Mouse (Mus musculus) midbrain, embryonic 14.5 days (tissue): Measurements from ENCODE around the gene Gm5788. TPM values are rescaled to one million over a fixed set of nuclear protein-coding genes. Genes with fewer than 3 reads are reported as not detected.
A peak's percentile ranks its signal among the peaks of the same experiment; 100 is the strongest.
"Not testable (repeated sequence)": the region's sequence is repeated elsewhere in the genome, so short reads cannot be mapped to it uniquely, and the experiment has no call there.

ENCODE experiments used
- ATAC-seq: fragments of 200-750 bp; cut with Nextera tagmentation; 2 replicates; pipeline ENCODE4 v1.8.0; 2017; ENCODE audit warnings: moderate number of reproducible peaks, moderate library complexity; ENCODE audit not compliant: low FRiP score, low TSS enrichment
- DNase-seq: peaks from one replicate; pipeline ENCODE4 v3.0.0-alpha.2; 2015
- H3K27ac ChIP-seq: fragments of 300-500 bp; sonication (generic); replicated peaks from 2 replicates; pipeline ENCODE4 v1.5.1; 2014; ENCODE audit warnings: mild to moderate bottlenecking, low read depth, low read length, moderate library complexity
- H3K27me3 ChIP-seq: fragments of 300-500 bp; sonication (generic); 2 replicates; pipeline ENCODE4 v1.6.1; 2014; ENCODE audit warnings: low read length, control low read depth, mixed read lengths; ENCODE audit not compliant: control insufficient read depth, insufficient read depth
- H3K36me3 ChIP-seq: fragments of 300-500 bp; sonication (generic); 2 replicates; pipeline ENCODE4 v1.6.1; 2014; ENCODE audit warnings: low read length, control low read depth; ENCODE audit not compliant: control insufficient read depth, insufficient read depth
- H3K4me1 ChIP-seq: fragments of 300-500 bp; sonication (generic); 2 replicates; pipeline ENCODE4 v1.6.1; 2014; ENCODE audit warnings: mild to moderate bottlenecking, antibody characterized with exemption, low read length, control low read depth; ENCODE audit not compliant: control insufficient read depth, insufficient read depth
- H3K4me2 ChIP-seq: fragments of 300-500 bp; sonication (generic); 2 replicates; pipeline ENCODE4 v1.6.1; 2014; ENCODE audit warnings: mild to moderate bottlenecking, low read length, moderate library complexity
- H3K4me3 ChIP-seq: fragments of 300-500 bp; sonication (generic); replicated peaks from 2 replicates; pipeline ENCODE4 v1.5.1; 2014; ENCODE audit warnings: low read depth, low read length
- H3K9ac ChIP-seq: fragments of 300-500 bp; sonication (generic); replicated peaks from 2 replicates; pipeline ENCODE4 v1.6.1; 2014; ENCODE audit warnings: mild to moderate bottlenecking, low read length, moderate library complexity
- H3K9me3 ChIP-seq: fragments of 300-500 bp; sonication (generic); 2 replicates; pipeline ENCODE4 v1.6.1; 2016; ENCODE audit warnings: low read length, control low read depth, mixed read lengths; ENCODE audit not compliant: control insufficient read depth
- WGBS: fragments of 180-500 bp; shearing (Covaris S2); extraction: QIAGEN DNeasy Blood & Tissue Kit; methylation state at CpG from one replicate; pipeline ENCODE4 v1.1.7; 2014; 5-methylcytosine and 5-hydroxymethylcytosine counted together
- polyA plus RNA-seq: library from polyadenylated mRNA; unstranded; fragments of >200 nt; fragmentation: Nextera tagmentation; extraction: Ambion mirVana; gene quantifications from 2 replicates; pipeline ENCODE4 v1.2.1, GENCODE M21; 2014

The Gm5788 gene
- not detected in 2 replicates for polyA plus RNA-seq

DNA sequence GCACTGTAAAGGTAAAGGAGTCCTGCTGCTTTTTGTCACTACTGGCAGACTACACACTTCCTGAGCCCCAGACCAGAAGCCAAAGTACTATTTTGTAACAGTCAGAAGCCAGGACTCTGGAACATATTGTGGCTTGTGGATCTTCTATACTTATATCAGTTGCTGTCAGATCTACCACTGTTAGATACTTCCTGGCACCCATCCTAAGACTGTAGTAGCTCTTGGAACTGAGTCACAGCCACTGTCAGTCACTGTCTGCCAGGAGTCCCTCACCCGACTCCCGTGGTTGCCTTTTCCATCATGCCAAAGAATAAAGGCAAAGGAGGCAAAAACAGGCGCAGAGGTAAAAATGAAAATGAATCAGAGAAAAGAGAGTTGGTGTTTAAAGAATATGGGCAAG is at the start of gene Gm5788:
Gene Gm5788 (plus strand): TSS at position 301 of the 400 bp plus-strand sequence.
- not testable (repeated sequence) for H3K4me3 ChIP-seq, H3K27me3 ChIP-seq, H3K9ac ChIP-seq, ATAC-seq, H3K9me3 ChIP-seq, DNase-seq, H3K4me2 ChIP-seq, H3K27ac ChIP-seq, H3K36me3 ChIP-seq, H3K4me1 ChIP-seq
- 91% methylated on average over 3 of the region's 3 CpGs for WGBS

DNA sequence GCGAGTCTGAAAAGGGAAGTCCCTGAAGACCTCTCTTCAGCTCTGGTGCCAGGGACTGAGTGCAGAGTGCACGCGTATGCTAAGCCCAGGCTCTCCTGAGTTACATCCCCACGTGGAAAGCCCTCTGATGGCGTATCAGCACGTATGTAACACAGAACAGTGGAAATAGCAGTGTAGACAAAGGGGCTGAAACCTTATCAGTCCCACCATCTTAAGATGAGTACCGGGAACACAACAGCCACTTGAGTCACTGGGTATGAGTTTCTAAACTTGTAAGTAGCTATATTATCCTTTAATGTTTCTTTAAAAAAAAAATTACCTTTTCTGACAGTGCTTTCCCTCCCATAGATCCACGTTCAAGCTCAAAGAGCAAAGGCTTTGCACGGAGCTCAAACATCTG is 45.1 kb upstream of the Gm5788 start:
- Histone ChIP-seq H3K27ac (no peak overlapping the region), H3K36me3 (peaks cover 78% of the 10 kb centered on the region), H3K4me2 (no peak overlapping the region), H3K27me3 (no peaks in the 10 kb centered on the region), H3K4me1 (peaks cover 6% of the 10 kb centered on the region), H3K9me3 (no peaks in the 10 kb centered on the region), H3K9ac (no peak overlapping the region), H3K4me3 (no peak overlapping the region)
- WGBS, result 93% methylated on average over 9 of the region's 9 CpGs
- ATAC-seq (no peak), DNase-seq (no peak)

DNA sequence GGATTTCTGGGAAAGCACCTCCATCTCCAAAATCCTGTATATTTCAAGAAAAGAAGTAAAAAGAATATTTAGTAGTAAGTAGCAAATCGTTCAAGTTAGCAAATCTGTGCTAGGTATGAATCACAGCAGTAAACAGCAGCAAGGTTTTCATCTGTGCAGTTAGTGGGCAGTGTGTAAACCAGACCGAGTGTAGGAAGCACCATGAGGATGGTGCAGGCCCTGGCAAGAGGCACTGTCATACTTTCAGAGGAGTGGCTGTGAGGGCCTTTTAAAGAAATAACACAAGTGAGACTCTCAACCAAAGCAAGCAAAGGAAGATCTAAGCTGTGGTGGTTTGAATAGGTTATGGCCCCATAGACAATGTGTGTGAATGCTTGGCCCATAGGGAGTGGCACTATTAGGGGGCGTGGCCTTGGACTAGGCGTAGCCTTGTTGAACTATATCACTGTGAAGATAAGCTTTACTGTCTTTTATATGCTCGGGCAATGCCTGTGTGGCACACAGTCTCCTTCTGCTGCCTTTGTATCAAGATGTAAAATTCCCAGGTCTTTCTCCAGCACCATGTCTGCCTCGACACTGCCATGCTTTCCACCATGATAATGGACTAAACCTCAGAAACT is 29.7 kb upstream of the Gm5788 start:
- DNase-seq (no peak), ATAC-seq (no peak)
- peaks cover 70% of the 10 kb centered on the region for H3K36me3 ChIP-seq
- WGBS, result 89% methylated on average over 6 of the region's 6 CpGs
- H3K4me3 ChIP-seq, result no peak overlapping the region
- no peaks in the 10 kb centered on the region for H3K9me3 ChIP-seq
- no peak overlapping the region for H3K9ac ChIP-seq
- no peak overlapping the region for H3K27ac ChIP-seq
- H3K4me2 ChIP-seq, result no peak overlapping the region
- no peaks in the 10 kb centered on the region for H3K4me1 ChIP-seq
- H3K27me3 ChIP-seq, result no peaks in the 10 kb centered on the region

DNA sequence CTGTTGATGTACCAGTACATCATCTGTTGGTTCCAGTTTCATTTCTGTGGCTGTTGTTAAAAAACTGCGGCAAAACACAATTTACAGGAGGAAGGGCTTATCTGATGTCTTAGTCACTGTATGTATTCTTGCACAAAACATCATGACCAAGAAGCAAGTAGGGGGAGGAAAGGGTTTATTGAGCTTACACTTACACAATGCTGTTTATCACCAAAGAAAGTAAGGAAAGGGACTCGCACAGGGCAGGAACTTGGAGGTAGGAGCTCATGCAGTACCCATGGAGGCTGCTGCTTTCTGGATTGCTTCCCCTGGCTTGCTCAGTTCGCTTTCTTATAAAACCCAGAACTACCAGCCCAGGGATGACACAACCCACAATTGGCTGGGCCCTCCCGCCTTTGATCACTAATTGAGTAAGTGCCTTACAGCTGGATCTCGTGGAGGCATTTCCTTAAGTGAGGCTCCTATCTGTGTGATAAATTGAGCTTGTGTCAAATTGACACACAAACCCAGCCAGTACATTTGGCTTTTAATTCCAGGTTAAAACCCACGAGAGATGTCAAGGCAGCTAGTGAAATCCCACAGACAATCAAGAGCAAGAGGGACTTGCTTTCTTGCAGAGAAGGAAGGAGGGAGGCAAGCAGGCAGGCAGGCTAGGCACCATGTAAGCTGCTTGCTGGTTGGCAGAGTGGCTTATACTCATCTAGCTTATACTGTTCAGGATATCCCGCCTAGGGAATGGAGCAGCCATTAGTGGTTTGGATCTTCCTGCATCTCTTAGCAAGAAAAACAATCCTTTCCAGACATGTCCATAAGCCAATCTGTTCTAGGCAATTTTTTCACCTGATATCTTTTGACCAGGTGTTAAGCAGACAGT is 24.0 kb upstream of the Gm5788 start:
- no peak for DNase-seq
- ATAC-seq, result no peak
- H3K36me3 ChIP-seq, result peaks cover 21% of the 10 kb centered on the region
- 79% methylated on average over 7 of the region's 7 CpGs for WGBS
- no peak overlapping the region for H3K27ac ChIP-seq
- peak overlapping the region; percentile 76 for H3K4me2 ChIP-seq
- H3K9ac ChIP-seq, result peak overlapping the region; percentile 85; the same call in 1 of the 2 replicates
- H3K27me3 ChIP-seq, result no peaks in the 10 kb centered on the region
- no peaks in the 10 kb centered on the region for H3K9me3 ChIP-seq
- peaks cover 8% of the 10 kb centered on the region for H3K4me1 ChIP-seq
- H3K4me3 ChIP-seq, result peak overlapping the region; percentile 68

DNA sequence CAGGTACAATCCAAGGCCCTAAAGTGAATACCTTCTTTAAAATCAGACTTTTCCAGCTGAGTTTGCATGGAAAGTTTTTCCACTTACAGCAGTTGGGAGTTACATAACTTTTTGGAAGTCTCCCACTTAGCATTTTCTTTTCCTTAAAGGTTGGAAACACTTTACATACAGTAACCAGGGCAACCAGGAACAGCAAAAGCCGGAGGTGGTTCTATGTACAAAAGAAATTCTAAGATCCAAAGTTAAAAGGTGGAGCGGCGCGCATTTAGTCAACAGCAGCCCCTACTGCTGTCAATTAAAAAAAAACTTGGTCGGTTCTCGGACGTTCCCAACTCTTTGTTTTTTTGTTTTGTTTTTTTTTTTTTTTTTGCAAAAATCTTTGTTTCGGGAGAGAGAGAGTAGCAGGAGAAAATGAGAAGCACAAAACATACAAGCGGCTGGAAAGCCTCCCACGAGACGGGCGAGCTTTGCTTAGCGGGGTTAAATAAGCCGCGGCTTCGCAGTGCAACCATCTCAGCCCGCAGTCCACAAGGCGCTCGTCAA is 23.0 kb upstream of the Gm5788 start:
- Histone ChIP-seq H3K4me2 (peak overlapping the region; percentile 76), H3K27me3 (no peaks in the 10 kb centered on the region), H3K4me3 (peak overlapping the region; percentile 68), H3K9me3 (no peaks in the 10 kb centered on the region), H3K4me1 (peaks cover 8% of the 10 kb centered on the region), H3K27ac (peak overlapping the region; percentile 91), H3K36me3 (peaks cover 21% of the 10 kb centered on the region), H3K9ac (peak overlapping the region; percentile 85)
- peak; percentile 39 for DNase-seq
- ATAC-seq, result no peak
- WGBS, result under 1% methylated on average over 19 of the region's 19 CpGs

DNA sequence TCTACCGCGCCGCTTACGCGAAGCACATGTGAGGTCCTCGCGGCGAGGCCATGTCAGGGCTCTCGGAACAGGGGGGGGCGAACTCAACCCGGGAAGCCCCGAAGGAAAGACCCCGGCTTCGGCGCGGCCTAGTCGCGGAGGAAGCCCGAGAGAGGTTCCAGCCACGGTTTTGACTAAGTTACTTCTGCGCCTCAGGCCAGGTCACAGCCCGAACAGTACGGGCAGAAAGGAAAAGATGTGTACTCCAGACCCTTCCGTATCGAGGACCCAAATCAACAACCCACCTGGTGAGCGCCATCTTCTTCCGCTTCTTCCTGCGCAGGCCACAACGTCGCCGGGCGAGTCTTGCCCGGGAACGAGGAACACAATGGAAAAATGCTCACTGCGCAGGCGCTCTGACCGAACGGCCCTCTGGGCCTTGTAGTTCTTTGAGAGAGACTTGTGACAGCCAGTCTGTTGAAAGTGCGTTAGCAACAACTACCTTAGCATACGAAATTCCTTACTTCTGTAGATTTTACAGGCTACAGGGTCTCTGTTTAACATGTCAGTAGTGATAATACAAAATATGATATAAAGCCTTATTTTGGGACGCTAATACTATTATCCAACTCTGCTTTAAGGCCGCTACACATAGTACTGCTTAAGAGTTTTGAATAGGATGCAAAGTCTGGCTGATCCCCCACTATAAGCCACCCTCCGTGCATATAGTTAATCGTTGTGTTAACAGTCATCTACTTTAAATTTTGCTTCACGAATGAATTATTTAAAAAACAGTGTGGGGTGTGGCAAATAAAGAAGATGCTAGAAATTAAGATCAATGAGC is 22.3 kb upstream of the Gm5788 start, which contains the start of gene Snw1:
Gene Snw1 (minus strand): TSS at position 311 of the 823 bp plus-strand sequence.
- Histone ChIP-seq H3K4me2 (peak within 1 kb of the TSS; percentile 76), H3K9me3 (no peaks in the 10 kb centered on the region), H3K4me1 (peaks cover 8% of the 10 kb centered on the region), H3K9ac (peak within 1 kb of the TSS; percentile 85), H3K27ac (peak within 1 kb of the TSS; percentile 91), H3K4me3 (peak within 1 kb of the TSS; percentile 68), H3K27me3 (no peaks in the 10 kb centered on the region), H3K36me3 (peaks cover 15% of the 10 kb centered on the region)
- ATAC-seq, result peak; percentile 96
- WGBS, result 3% methylated on average over 45 of the region's 45 CpGs
- peak; percentile 98 for DNase-seq

DNA sequence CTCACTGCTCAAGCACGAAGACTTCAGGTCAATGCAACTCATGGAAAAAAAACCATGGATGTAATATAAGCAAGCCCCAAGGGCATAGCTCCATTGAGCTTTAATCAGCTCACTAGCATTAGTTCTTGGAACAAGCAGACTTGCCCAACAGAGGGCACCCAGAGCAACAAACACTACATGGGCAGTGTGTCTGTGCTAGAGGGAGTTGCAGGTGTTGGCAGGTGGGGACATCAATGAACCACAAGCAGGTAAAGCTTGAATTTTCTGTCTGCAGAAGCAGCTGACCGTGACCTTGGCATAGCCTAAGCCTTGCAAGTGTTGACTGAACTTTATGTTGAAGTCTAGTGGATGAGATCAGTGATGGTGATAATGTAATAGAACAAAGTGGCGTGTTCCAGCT is 19.8 kb upstream of the Gm5788 start:
- Histone ChIP-seq H3K27me3 (no peaks in the 10 kb centered on the region), H3K4me3 (no peak overlapping the region), H3K9me3 (no peaks in the 10 kb centered on the region), H3K9ac (no peak overlapping the region), H3K27ac (no peak overlapping the region), H3K4me2 (no peak overlapping the region), H3K4me1 (peaks cover 8% of the 10 kb centered on the region), H3K36me3 (no peaks in the 10 kb centered on the region)
- WGBS, result 88% methylated on average over 3 of the region's 3 CpGs
- DNase-seq (no peak), ATAC-seq (no peak)

DNA sequence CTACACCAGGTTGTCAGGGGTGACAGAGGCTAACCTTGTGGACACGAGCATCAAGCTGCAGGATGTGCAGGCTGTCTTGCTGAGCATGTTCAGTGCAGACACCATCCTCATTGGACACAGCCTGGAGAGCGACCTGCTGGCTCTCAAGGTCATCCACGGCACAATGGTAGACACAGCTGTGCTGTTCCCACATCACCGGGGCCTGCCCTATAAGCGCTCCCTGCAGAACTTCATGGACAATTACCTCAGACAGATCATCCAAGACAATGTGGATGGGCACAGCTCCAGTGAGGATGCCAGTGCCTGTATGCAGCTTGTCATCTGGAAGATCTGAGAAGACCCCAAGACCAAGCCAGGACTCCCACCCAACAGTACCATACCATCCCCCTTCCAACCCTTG is 12.0 kb upstream of the Gm5788 start:
- H3K27me3 ChIP-seq, DNase-seq, H3K27ac ChIP-seq, H3K36me3 ChIP-seq, H3K9ac ChIP-seq, ATAC-seq, H3K4me3 ChIP-seq, H3K4me2 ChIP-seq, H3K9me3 ChIP-seq, H3K4me1 ChIP-seq: not testable (repeated sequence)
- 88% methylated on average over 5 of the region's 5 CpGs for WGBS
